Mouse (Mus musculus): ENCODE measurements around the gene H2-M10.2.

The H2-M10.2 gene

DNA sequence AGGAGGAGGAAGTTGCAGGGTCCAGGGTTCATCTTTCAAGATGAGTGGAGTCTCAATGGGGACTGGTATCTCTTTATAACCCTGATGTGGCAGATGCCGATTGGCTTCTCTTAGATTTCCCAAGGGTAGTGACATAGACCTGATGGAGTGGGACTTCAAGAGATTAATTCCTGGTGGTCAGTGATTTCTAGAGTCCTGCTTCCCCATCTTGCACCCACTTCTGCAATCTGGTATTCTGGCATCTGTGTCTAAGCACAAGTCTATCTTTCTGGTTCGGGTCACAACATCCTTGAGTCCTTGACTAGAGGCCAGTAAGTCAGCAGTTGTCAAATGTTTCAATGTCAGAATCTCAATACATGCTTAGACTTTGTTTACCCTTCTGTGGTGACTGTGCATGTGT lies at the start of gene H2-M10.2:
TSS of gene H2-M10.2 (minus strand) at position 101 of the 400 bp plus-strand sequence.
- DNase-seq = no peak

DNA sequence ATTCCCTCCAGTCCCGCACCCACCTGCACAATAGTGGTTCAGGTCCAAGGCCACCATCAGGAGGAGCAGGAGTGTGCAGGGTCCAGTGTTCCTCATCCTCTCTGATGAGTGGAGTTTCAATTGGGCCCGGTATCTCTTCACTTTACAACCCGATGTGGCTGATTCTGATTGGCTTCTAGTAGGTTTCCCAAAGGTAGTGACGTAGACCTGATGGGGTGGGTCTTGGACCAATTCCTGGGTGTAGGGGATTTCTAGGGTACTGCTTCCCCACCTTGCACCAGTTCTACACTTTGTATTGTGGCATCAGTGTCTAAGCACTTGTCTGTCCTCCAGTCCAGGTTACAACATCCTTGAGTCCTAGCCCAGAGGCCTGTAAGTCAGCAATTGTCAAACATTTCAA lies 39.8 kb upstream of the H2-M10.2 start, which contains the start of gene H2-M10.1:
TSS of gene H2-M10.1 (minus strand) at position 101 of the 400 bp plus-strand sequence.
- no peak for DNase-seq

DNA sequence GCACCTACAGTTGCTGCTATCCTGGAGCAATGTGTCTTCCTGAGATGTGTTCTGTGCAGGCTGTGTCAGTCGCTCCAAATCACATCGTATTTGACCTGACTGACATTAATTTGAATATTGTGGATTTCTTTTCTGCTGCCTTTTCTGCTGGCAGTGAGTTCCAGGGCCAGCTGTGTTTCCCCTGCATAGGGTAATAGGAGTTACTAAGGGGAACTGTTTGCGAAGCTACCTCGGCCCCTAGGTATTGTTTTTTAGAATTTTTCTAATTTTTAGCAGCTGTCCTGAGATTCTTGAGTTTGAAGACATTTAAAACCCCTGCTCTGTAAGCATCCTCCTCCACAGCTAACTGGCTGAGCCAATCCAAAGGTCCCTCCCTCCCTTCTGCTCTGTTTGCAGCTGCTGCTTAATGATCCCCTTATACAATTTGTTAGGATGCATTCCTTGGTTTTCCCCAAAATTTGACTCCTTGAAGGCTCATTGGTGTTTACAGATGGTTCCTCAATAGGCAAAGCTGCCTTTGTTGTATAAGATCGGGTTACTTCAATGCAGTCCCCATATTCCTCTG lies 29.5 kb upstream of the H2-M10.2 start:
- DNase-seq = no peak

DNA sequence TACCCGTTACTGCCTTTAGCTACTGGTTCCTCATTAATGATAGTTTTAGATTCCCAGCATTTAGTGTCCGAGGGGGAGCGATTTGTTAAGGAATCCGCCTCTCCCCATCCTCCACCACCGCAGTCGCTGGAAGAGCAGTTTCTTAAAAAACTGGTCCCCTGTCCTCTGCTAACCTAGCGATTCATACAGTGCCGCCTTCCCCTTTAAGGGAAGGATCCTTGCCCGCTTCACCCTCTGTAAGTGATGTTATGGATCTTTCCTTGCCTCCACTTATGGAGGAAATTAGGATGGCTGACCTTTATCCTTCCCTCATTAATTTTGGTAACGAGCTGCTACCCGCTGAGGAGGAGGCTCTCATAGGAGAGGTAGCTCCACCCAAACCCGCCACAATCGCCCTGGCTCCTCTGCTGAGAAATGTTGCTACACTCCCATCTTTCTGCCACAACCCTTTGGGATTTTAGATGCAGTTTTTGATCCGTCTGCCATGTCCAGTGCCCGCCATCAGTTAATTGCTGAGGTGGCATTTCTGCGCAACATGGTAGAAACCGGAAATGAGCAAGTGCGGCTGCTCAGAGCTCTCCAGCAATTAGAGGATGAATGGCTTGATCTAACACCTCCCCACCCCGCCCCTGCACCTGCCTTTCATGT lies 28.9 kb upstream of the H2-M10.2 start:
- DNase-seq = peak; percentile 43 to 68

DNA sequence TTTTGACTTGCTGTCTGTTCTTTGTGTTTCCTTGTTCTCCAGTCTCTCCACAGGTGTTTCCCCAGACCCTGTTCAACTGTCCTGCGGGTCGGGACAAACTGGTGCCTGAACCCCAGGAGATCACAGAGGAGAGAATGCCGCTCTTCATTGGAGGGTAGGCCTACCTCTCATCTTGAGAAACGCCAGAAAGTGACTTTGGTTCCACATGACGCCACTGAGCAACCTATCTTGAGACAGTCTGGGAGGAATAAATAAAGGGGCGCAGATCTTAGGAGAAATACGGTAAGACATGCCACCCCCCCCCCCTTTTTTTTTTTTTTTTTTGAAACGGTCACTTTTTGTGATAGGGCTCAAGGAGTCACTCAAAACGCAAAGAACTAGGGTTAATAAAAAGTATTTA lies 28.2 kb upstream of the H2-M10.2 start:
- DNase-seq = peak; percentile 4 to 7

DNA sequence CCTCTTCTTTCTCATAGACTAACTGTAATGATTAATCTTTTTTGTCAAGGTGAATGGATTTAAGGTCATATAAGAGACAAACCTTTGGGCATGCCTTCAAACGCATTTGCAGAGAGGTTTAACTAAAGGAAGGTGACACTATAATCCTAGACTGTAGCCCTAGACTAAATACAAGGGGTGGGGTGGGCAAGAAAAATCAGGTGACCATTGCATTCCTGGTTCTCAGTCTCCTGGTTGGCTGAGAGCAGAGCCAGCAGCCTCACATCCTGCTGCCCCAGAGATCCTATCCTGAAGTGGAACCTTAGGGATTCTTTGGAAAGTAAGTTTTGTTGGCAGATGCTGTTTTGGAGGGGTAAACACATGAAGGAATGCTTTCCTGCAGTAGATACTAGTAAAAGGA lies 23.0 kb upstream of the H2-M10.2 start:
- DNase-seq = peak in 1 of 2 experiments; percentile 3

DNA sequence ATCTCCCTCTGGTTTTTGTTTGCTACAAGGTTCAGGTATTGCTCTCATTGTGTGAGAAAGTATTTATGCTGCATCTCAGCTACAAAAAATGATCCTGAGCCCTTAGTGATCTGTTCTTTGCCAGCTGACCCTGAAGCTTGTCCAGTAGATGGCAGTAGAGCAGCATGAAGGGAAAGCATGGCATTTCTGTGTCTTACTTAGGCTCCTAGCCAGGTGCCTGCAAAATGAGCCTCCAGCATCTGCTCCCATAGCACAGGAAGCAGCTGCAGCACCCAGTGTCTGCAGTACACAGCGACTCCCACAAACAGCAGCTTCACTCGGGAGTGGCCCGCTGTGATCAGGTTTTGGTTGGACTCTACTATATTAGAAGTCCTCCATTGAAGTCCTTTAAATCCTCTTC lies 22.6 kb upstream of the H2-M10.2 start:
- DNase-seq = peak; percentile 73 to 81

DNA sequence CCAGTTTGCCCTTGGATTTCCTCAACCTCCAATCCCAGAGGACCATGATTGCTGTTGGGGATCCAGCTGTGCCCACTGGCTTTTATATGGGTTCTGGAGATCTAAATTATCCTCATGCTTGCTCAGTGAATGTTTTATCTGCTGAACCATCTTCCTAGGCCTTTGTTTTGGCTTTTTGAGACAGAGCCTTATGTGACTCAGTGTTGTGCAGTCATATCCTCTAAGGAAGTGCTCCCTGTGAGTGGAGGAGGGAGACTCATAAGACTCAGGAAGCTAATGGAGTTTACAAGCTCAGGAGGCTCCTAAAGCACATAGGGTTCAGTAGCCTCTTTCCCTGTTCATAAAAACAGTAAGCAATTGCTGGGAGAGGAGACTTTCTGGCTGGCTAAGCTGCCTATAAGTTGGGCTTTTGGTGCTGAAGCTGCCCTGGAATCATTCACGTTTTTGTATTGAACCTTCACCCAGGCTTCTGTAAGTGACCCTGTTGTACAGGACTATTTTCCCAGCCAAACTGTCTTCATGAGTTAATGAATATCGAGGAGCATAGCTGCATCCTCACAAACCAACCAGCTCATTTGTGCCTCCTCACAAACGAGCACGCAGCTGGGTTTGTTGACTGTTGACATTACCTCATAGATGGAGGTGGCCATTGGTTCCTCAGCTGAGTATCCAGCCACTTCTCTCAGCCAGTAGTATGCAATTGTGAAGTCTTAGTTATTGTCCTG lies 4.6 kb downstream of the H2-M10.2 start:
- no peak for DNase-seq

DNA sequence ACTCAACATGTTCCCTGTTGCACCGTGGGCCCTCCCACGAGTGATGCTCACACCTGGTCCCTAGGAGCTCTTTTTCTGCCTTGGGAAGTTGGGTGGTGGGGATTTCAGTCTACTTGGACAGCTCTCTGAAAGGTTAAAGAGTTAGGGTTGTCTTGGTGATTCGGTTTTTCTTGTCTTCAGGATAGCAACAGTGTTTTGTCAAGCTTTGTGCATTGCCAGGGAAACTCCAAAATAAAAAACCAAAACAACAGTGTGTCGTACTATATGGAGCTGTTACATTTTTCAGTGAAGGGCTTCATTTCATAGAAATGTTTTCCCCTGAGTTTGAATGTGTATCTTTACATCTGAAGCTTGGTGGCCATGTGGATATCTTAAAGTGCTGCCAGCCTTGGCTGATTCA lies 11.5 kb downstream of the H2-M10.2 start:
- DNase-seq = no peak

DNA sequence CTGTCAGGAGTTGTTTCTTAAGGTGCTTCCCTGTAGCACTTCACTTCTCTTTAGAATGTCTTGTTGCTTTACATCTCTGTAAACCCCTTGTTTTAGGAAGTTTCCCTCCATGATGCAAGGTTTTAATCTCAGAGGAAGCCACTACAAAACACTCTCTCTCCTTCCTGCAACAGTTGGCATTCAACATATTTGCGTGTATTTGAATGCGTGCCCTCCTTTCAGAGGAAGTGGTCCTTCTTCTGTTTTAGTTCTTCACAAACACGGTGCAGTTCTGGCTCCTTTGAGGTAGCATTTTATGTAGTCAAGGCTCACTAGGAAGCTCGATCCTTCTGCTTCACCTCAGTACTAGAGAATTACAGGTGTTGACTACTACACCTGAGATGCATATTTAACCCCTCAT lies 12.5 kb downstream of the H2-M10.2 start:
- DNase-seq = no peak

DNA sequence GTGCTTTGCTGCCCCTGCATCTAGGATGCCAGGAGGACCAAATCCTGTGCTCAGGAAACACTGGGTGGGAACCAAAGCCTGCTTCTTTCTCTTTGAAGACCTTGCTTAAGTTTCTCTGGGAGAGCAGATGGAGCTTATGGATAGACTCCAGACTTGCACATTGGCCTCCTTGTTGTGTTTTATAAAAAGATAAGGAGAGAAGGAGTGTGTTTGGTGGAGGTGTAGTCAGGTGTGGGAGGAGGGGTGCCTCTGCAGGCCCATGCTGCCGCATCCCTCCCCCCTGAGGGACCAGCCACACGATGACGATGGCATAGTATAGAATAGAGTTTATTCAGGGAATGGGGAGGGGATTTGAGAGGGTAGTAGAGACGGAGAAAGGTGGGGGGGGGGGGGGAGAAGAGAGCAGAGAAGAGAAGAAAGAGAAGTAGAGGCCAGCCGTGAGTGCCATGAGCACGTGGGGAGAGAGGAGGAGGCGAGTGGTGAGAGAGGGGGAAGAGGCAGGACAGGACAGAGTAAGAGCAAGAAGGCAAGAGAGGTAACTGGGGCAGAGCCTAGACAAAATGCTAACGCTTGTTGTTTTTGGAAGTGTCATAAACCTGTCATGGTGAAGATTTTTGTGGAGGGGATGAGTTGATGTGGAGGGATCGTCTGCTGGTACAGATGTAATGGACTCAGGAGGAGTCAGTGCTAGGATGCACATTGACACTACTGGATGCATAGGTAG lies 13.5 kb downstream of the H2-M10.2 start:
- DNase-seq = no peak

DNA sequence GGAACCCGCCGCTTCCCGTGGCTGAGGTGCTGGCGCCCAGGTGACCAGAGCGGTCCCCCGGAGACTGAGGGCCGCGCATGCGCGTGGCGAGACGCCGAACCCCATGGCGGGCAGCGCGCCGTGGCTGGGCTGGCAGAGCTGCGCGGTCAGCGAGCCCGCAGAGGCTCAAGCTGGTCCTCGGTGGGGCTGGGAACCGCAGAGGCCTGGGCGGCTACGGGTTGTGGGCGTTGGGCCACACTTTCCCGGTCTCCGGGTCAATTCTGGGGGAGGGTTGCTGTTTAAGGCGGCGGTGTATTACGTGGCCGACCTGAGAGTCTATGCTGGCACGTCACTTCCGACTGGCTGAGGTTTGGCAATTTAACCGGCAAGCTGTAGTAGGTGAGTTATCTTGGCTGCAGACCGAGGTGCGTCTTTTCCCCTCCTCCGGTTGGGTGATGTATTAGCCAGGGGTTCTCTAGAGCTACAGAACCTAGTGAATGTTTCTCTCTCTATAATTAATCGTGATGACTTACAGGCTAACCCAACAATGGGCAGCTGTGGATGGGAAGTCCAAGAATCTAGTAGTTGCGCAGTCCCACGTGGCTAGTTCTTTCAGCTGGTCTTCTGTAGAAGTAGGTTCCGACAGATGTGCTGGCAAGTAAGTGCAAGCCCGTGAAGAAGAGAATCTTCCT lies 14.6 kb downstream of the H2-M10.2 start, which contains the start of gene Trim39:
TSS of gene Trim39 (minus strand) at position 662 of the 671 bp plus-strand sequence.
- DNase-seq = no peak

DNA sequence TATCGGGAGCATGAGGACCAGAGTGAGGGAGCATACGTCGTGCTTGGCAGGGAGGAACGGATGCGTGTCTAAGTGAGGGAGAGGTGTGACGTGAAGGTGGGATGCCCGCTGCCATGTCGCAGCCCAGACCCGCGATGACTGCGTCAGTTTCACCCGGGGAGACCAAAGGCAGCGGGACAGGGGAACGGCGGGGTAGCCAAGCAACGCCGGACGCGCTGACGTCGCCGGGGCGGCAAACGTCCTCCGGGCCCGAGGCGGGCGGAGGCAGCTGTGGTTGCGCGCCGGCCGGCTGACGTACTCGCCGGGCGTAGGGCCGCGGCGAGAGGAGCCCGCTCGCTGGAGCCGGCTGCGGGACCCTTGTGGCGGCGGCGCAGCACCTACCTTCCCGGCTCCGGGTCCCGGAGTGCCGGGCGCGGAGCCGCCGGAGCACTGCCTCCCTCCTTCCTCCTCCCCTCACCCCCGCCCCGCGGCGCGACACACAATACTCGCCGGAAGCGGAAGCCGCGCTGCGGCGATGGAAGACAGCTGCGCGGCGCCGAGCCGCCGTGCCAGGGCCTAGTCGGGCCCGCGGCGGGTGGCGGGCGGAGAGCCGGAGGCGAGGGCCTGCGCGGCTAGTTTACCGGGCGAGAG lies 15.2 kb downstream of the H2-M10.2 start:
- DNase-seq = peak; percentile 89 to 94

DNA sequence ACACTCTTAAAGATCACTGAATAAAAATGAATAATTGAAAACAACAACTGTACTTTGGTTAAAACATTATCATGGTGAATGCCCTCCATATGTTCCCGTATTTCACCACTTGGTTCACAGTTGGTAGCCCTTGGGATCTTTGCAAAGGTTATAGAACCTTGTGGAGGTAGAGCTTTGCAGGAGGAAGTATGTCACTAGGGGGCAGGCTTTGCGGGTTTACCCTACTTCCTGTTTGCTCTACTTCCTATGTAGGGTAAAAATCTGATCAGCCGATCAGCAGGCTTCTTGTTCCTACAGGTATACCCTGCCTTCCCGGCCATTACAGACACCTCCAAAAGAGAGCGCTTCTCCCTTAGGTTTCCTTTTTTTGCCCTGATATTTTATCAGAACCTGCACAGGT lies 20.5 kb downstream of the H2-M10.2 start:
- peak in 1 of 2 experiments; percentile 23 for DNase-seq

DNA sequence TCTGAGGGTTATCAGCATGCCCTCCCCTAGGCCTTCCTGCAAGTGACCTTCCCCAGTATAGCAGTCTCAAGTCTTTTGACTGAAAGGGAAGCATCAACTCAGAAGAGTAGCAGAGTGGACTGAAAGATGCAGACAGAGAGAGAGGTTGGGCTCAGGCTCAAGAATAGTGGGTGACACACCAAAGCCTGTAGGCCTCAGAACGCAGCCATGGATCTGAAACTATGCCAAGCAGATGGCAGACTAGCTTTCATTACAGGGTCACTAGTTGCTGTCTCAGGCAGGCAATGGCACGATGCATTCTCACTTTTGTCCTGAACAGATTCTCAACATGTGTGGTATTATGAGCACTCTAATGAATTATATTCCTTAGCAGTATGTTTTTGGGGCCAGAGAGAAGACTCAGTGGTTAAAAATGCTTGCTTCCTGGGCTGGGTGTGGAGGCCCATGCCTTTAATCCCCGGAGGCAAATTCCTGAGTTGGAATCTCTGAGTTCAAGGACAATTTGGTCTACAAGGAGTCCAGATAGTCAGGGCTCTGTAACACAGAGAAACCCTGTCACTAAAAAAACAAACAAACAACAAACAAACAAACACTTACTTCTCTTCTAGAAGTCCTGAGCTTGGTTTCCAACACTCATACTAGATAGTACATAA lies 21.9 kb downstream of the H2-M10.2 start:
- no peak for DNase-seq

DNA sequence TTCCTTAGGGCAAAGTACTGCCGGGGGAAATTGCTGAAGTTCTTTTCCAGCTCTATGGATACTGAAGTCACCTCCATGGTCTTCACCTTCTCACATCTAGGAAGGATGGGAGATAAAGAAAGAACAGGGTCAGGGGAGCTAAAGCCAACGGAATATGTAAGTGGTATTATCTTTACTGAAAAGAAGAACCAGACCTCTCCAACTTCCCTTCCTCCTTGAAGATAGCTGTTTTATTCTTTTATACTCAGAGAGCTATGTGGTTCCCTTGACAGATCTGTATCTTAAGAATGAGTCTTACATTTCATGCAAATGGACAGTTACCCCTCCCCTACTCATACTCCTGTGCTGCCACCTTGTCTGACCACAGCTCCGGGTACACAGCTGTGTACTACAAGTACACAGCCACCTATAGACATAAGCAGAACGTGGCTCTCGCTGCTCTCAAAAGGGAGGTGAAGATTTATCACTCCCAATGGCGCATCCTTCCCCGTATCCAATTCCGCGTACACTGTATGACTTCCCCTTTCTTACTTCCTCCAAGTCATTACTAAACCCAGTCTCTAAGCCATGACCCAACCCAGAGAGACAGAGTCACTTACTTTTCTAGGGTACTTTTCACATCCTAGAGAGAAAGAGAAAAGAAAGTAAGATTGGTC lies 24.7 kb downstream of the H2-M10.2 start:
- DNase-seq = no peak

DNA sequence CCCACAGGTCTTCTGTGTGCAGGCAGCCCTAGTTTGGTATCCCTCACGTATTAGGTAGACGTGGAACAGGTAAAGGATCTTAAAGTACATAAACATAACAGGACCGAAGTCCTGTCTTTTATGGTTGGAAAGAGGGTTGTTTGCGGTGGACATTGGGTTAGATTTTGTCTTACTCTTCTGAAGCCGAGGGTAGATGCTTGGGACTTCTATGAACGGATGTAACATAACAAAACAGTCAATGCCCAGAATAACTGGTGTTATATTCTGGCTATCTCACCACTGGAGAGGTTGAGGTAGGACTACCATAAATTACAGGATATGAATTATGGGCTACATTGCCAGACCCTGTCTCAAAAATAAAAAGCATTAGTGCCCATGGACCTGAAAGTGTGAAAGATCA lies 28.3 kb downstream of the H2-M10.2 start, which contains the start of gene Rpp21:
TSS of gene Rpp21 (minus strand) at position 101 of the 400 bp plus-strand sequence.
- DNase-seq = no peak

DNA sequence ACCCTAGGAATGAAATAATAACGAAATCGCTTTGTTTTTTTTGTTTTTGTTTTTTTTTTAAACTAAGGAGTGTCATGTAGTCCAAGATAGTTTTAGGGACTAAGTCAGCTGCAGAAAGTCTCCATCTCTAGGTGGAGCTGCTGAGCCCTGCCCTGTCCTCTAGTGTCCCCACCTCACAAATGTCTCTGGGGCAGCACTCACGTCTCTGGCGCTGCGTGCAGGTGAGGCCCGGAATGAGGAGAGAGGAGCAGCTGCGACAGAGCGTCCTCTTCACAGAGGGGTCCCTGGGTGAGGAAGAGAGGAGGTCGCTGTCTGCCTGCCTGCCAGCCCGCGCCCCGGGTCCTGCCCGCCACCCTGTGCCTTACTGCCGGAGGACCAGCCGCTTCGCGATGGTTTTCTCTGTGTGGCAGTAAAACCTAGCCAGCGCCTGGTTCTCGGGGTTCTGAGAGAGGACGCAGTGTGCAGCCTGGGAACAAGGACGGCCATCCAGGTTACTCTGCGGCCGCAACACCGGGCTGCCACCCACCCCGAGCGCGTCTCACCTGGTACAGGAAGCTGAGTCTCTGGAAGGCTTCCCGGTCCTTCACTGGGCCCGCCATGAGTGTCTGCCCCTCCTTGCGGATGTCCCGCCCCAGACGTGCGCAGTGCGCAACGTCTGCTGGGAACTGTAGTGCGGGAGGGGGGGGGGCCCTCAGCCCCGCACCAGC lies 28.9 kb downstream of the H2-M10.2 start:
- DNase-seq = peak; percentile 80 to 89

DNA sequence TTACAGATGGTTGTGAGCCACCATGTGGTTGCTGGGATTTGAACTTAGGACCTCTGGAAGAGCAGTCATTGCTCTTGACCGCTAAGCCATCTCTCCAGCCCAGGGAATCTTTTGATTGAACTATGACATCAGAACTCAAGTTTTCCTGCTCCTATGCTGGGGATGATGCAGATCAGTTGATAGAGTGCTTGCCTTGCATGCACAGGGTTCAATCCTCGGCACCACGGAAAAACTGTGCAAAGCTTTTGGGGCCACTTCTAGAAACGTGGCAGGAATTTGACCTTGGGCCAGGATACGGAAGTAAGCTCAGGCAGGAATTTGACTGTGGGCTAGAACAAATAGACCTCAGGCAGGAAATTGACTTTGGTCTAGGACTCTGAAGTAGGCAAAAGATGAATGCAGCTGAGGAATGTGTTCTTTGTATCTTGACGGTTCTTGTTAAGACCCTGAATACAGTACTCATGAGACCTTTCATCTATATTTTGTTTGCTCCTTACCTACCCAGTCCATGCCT lies 33.1 kb downstream of the H2-M10.2 start:
- DNase-seq = peak in 1 of 2 experiments; percentile 9
